Mouse (Mus musculus) lung, postnatal 0 days (tissue): ENCODE measurements around the gene Slc31a2.

Experiments
- CTCF ChIP-seq: IDR thresholded peaks from 2 replicates; pipeline ENCODE4 v1.5.1; 2016; ENCODE audit warnings: antibody characterized with exemption, mild to moderate bottlenecking
- EP300 ChIP-seq: IDR thresholded peaks from 2 replicates; pipeline ENCODE4 v1.6.1; 2016; ENCODE audit warnings: antibody characterized with exemption, mild to moderate bottlenecking, control low read depth

DNA sequence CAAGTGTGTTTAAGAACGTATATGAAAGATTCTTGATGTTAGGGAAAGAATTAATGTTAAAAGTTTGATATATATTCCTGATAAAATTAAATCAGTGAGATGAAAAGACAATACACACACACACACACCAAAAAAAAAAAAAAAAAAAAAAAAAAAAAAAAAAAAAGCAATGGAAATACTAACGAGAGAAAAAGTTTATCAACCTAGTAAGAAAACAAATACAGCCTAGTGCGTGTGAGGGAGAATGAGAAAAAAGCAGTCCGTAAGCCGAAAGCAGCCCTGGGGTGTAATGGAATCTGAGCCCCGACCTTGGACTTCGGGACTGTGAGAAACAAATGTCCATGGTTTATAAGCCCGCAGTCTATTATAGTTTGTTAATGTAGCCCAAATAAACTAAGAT lies 23.2 kb downstream of the Slc31a2 start:
- TF ChIP-seq CTCF: no peak
- no peak for TF ChIP-seq EP300
